Mouse (Mus musculus) G1E (cell line): ENCODE results near the gene Ahnak2. TPM values are rescaled to one million over a fixed set of nuclear protein-coding genes. Genes with fewer than 3 reads are reported as not detected.

Experiments
- ATAC-seq: 2 replicates; pipeline ENCODE4 v1.8.0; 2016; ENCODE audit warnings: mild to moderate bottlenecking; ENCODE audit not compliant: insufficient number of reproducible peaks, poor library complexity, low FRiP score, severe bottlenecking; ENCODE audit errors: extremely low read depth
- DNase-seq: peaks from one replicate; pipeline ENCODE4 v3.0.0; 2012; ENCODE audit warnings: low spot score
- H3K27me3 ChIP-seq: 2 replicates; pipeline ENCODE4 v1.6.1; 2012; ENCODE audit warnings: mild to moderate bottlenecking, low read length, inconsistent platforms; ENCODE audit not compliant: insufficient read depth
- H3K36me3 ChIP-seq: replicated peaks from 2 replicates; pipeline ENCODE3; 2012; ENCODE audit warnings: mild to moderate bottlenecking, inconsistent platforms
- H3K4me1 ChIP-seq: 2 replicates; pipeline ENCODE4 v1.6.1; 2012; ENCODE audit warnings: low read depth, low read length, inconsistent platforms, mixed read lengths; ENCODE audit not compliant: insufficient read depth
- H3K4me3 ChIP-seq: 2 replicates; pipeline ENCODE4 v1.5.1; 2012; ENCODE audit warnings: low read depth, mild to moderate bottlenecking, inconsistent platforms, low read length, moderate library complexity, mixed read lengths
- H3K9me3 ChIP-seq: replicated peaks from 2 replicates; pipeline ENCODE4 v1.6.1; 2012; ENCODE audit warnings: inconsistent platforms
- CTCF ChIP-seq: IDR thresholded peaks from 2 replicates; pipeline ENCODE4 v1.5.1; 2012; ENCODE audit warnings: low read depth, low read length, inconsistent platforms, mixed read lengths
- GATA1 ChIP-seq: IDR thresholded peaks from 2 replicates; pipeline ENCODE4 v1.6.1; 2012; ENCODE audit warnings: borderline replicate concordance, low read length, inconsistent platforms, mixed read lengths
- GATA2 ChIP-seq: IDR thresholded peaks from 2 replicates; pipeline ENCODE4 v1.6.1; 2012; ENCODE audit warnings: low read depth, low read length, inconsistent platforms, borderline replicate concordance
- POLR2AphosphoS5 ChIP-seq: IDR thresholded peaks from 2 replicates; pipeline ENCODE4 v1.6.1; 2012; ENCODE audit warnings: low read depth, low read length, inconsistent platforms; ENCODE audit not compliant: insufficient replicate concordance
- TAL1 ChIP-seq: conservative IDR thresholded peaks from 2 replicates; pipeline ENCODE4 v1.6.1; 2012; ENCODE audit warnings: low read depth, low read length, inconsistent platforms, mixed read lengths
- polyA plus RNA-seq: library from polyadenylated mRNA; stranded (reverse); fragments of >175 nt; gene quantifications from 2 replicates; pipeline ENCODE4 v1.2.3, GENCODE M21; 2012
- total RNA-seq, 2 experiments: library from RNA; stranded (forward) in 1 of 2; stranded (reverse) in 1 of 2; fragments of 200-1000 nt in 1 of 2; fragments of >200 nt in 1 of 2; fragmentation: Nextera tagmentation in 1 of 2; gene quantifications; 2 replicates each; pipeline ENCODE4 v1.2.3; 2014 to 2017

The Ahnak2 gene
- total and polyA plus RNA-seq, 3 experiments: 0.02 to 0.22 TPM; not detected in 1

GRCm38 (mm10) chr12:112793601-112794355 is 8.7 kb downstream of the Ahnak2 start:
- H3K9me3 ChIP-seq: no peaks in the 10 kb centered on the region
- no peaks in the 10 kb centered on the region for H3K36me3 ChIP-seq
- H3K27me3 ChIP-seq: peaks cover 38% of the 10 kb centered on the region
- no peak overlapping the region for H3K4me3 ChIP-seq
- DNase-seq (peak; percentile 43), ATAC-seq (peak; percentile 19; the same call in 1 of the 2 replicates)
- TF ChIP-seq GATA2 (no peak), TAL1 (no peak), GATA1 (no peak), POLR2AphosphoS5 (no peak), CTCF (no peak)
- peaks cover 34% of the 10 kb centered on the region for H3K4me1 ChIP-seq

GRCm38 (mm10) chr12:112791026-112791425 is 11.4 kb downstream of the Ahnak2 start:
- Histone ChIP-seq H3K27me3 (peaks cover 18% of the 10 kb centered on the region; the same call in 1 of the 2 replicates), H3K4me1 (peaks cover 21% of the 10 kb centered on the region), H3K9me3 (no peaks in the 10 kb centered on the region), H3K4me3 (no peak overlapping the region), H3K36me3 (no peaks in the 10 kb centered on the region)
- no peak for TF ChIP-seq TAL1
- DNase-seq: no peak
- no peak for ATAC-seq

- no peak for DNase-seq
- Histone ChIP-seq H3K9me3 (peaks cover 3% of the 10 kb centered on the region), H3K4me1 (no peaks in the 10 kb centered on the region), H3K4me3 (no peak overlapping the region), H3K27me3 (peaks cover 8% of the 10 kb centered on the region; the same call in 1 of the 2 replicates), H3K36me3 (no peaks in the 10 kb centered on the region)
- TF ChIP-seq CTCF (no peak), GATA2 (no peak), POLR2AphosphoS5 (no peak), GATA1 (no peak), TAL1 (no peak)
- ATAC-seq: no peak
Observed at GRCm38 (mm10) chr12:112774481-112774880, 28.0 kb downstream of the Ahnak2 start.

GRCm38 (mm10) chr12:112774026-112774425 is 28.4 kb downstream of the Ahnak2 start:
- H3K27me3 ChIP-seq: peaks cover 8% of the 10 kb centered on the region; the same call in 1 of the 2 replicates
- no peak for TF ChIP-seq GATA2
- no peak for TF ChIP-seq TAL1
- TF ChIP-seq GATA1: no peak
- TF ChIP-seq POLR2AphosphoS5: no peak
- no peak for TF ChIP-seq CTCF
- no peak overlapping the region for H3K4me3 ChIP-seq
- H3K9me3 ChIP-seq: peaks cover 2% of the 10 kb centered on the region
- no peaks in the 10 kb centered on the region for H3K4me1 ChIP-seq
- no peak for DNase-seq
- no peak for ATAC-seq
- H3K36me3 ChIP-seq: no peaks in the 10 kb centered on the region

- ATAC-seq (no peak), DNase-seq (no peak)
- TF ChIP-seq GATA1: no peak
- no peak for TF ChIP-seq POLR2AphosphoS5
- no peak for TF ChIP-seq TAL1
- H3K4me1 ChIP-seq: no peaks in the 10 kb centered on the region
- H3K9me3 ChIP-seq: no peaks in the 10 kb centered on the region
- H3K36me3 ChIP-seq: no peaks in the 10 kb centered on the region
- H3K4me3 ChIP-seq: no peak overlapping the region
- peaks cover 8% of the 10 kb centered on the region; the same call in 1 of the 2 replicates for H3K27me3 ChIP-seq
Observed at GRCm38 (mm10) chr12:112773366-112773765, 29.1 kb downstream of the Ahnak2 start.

GRCm38 (mm10) chr12:112772306-112772705 is 30.2 kb downstream of the Ahnak2 start:
- no peak for ATAC-seq
- no peak for DNase-seq
- no peak for TF ChIP-seq POLR2AphosphoS5
- no peak for TF ChIP-seq GATA2
- no peak for TF ChIP-seq TAL1
- no peak for TF ChIP-seq CTCF
- TF ChIP-seq GATA1: no peak

GRCm38 (mm10) chr12:112770396-112770795 is 32.1 kb downstream of the Ahnak2 start:
- H3K36me3 ChIP-seq: no peaks in the 10 kb centered on the region
- no peak for DNase-seq
- H3K4me1 ChIP-seq: no peaks in the 10 kb centered on the region
- 0 out of 2 replicates have a peak overlapping the region, but pooled peaks have one; percentile 15 for H3K4me3 ChIP-seq
- H3K27me3 ChIP-seq: peaks cover 8% of the 10 kb centered on the region; the same call in 1 of the 2 replicates
- no peaks in the 10 kb centered on the region for H3K9me3 ChIP-seq
- no peak for ATAC-seq
- TF ChIP-seq GATA2: no peak

More at GRCm38 (mm10) chr12:112772306-112772705, 30.2 kb downstream of the Ahnak2 start:
- no peaks in the 10 kb centered on the region for H3K9me3 ChIP-seq
- no peaks in the 10 kb centered on the region for H3K4me1 ChIP-seq
- H3K4me3 ChIP-seq: no peak overlapping the region
- peaks cover 8% of the 10 kb centered on the region; the same call in 1 of the 2 replicates for H3K27me3 ChIP-seq
- no peaks in the 10 kb centered on the region for H3K36me3 ChIP-seq
